ENCODE assay signal across 10 mouse cellular contexts in genomic region chr2:29747852-29748251, GRCm38 (mm10). TPM values are rescaled to one million over a fixed set of nuclear protein-coding genes. Genes with fewer than 3 reads are reported as not detected.
A peak's percentile ranks its signal among the peaks of the same experiment; 100 is the strongest.
DNase-seq lines count a peak whose midpoint lies in the region; ATAC-seq lines count a peak whose summit lies in the region.
"Had no signal": no experiment of that assay in that cellular context is flagged by ENCODE, and none has a peak within 500 bp of the region (broad histone marks: within the 10 kb centered on the region; RNA-seq: fewer than 3 reads in every experiment).

No protein-coding gene starts in this region.

- no peak for ATAC-seq in heart, embryonic 11.5 days (replicated peaks; ENCODE audit: insufficient number of reproducible peaks, low FRiP score, low TSS enrichment)
- no peak for ATAC-seq in limb, embryonic 13.5 days (ENCODE audit: low FRiP score, low read depth)
- ATAC-seq in intestine, embryonic 15.5 days, result no peak

- no peak overlapping the region for H3K9ac ChIP-seq in heart, embryonic 11.5 days (ENCODE audit: low read depth, low read length)
- H3K9ac ChIP-seq in limb, embryonic 13.5 days, result no peak overlapping the region
- no peak overlapping the region for H3K9ac ChIP-seq in intestine, embryonic 15.5 days

- DNase-seq in heart, postnatal 14 days, result no peak
- peak; percentile 43 for DNase-seq in lung, postnatal 10 days
- no peak for DNase-seq in lung, postnatal 14 days
- no peak for DNase-seq in yolk sac, embryonic 10.5 days (ENCODE audit: low spot score)
- no peak for DNase-seq in ovary, postnatal 36 days (ENCODE audit: low spot score)

- H3K27ac ChIP-seq in heart, embryonic 11.5 days (ENCODE audit: low read depth, low read length), result no peak overlapping the region
- no peak overlapping the region for H3K27ac ChIP-seq in limb, embryonic 13.5 days
- H3K27ac ChIP-seq in intestine, embryonic 15.5 days, result no peak overlapping the region
- H3K27ac ChIP-seq: midbrain, embryonic 12.5 days had no signal

- no peaks in the 10 kb centered on the region for H3K36me3 ChIP-seq in heart, embryonic 11.5 days (ENCODE audit: control insufficient read depth, insufficient read depth, low read length)
- H3K36me3 ChIP-seq in limb, embryonic 13.5 days, result no peaks in the 10 kb centered on the region
- no peaks in the 10 kb centered on the region for H3K36me3 ChIP-seq in intestine, embryonic 15.5 days
- H3K36me3 ChIP-seq: midbrain, embryonic 12.5 days had no signal

- peaks cover 63% of the 10 kb centered on the region for H3K27me3 ChIP-seq in heart, embryonic 11.5 days (ENCODE audit: control insufficient read depth, insufficient read depth, low read length)
- peaks cover 81% of the 10 kb centered on the region for H3K27me3 ChIP-seq in limb, embryonic 13.5 days
- peaks cover 40% of the 10 kb centered on the region for H3K27me3 ChIP-seq in intestine, embryonic 15.5 days (replicated peaks)

- H3K4me1 ChIP-seq in heart, embryonic 11.5 days (ENCODE audit: control insufficient read depth, insufficient read depth, low read length), result peaks cover 2% of the 10 kb centered on the region; the same call in 1 of the 2 replicates
- H3K4me1 ChIP-seq in limb, embryonic 13.5 days, result peaks cover 17% of the 10 kb centered on the region
- peaks cover 8% of the 10 kb centered on the region; the same call in 1 of the 2 replicates for H3K4me1 ChIP-seq in intestine, embryonic 15.5 days (replicated peaks)

- H3K9me3 ChIP-seq in heart, embryonic 11.5 days (replicated peaks; ENCODE audit: control insufficient read depth, low read length), result no peaks in the 10 kb centered on the region
- H3K9me3 ChIP-seq in limb, embryonic 13.5 days, result no peaks in the 10 kb centered on the region
- H3K9me3 ChIP-seq in intestine, embryonic 15.5 days, result no peaks in the 10 kb centered on the region
- H3K9me3 ChIP-seq: midbrain, embryonic 12.5 days had no signal

- H3K4me2 ChIP-seq in heart, embryonic 11.5 days, result peak overlapping the region; percentile 86
- H3K4me2 ChIP-seq in limb, embryonic 13.5 days (replicated peaks), result peak overlapping the region; percentile 67
- no peak overlapping the region for H3K4me2 ChIP-seq in intestine, embryonic 15.5 days (replicated peaks)

- intact Hi-C loops in heart, postnatal 14 days (cut with DNase I), result no loop called here

- WGBS in heart, embryonic 11.5 days (ENCODE audit: insufficient replicate concordance), result 50% methylated on average over 5 of the region's 5 CpGs
- WGBS in limb, embryonic 13.5 days, result 52% methylated on average over 5 of the region's 5 CpGs
- 57% methylated on average over 5 of the region's 5 CpGs for WGBS in intestine, embryonic 15.5 days

- H3K4me3 ChIP-seq in heart, embryonic 11.5 days (ENCODE audit: low read depth, low read length), result peak overlapping the region; percentile 48; the same call in 1 of the 2 replicates
- H3K4me3 ChIP-seq in limb, embryonic 13.5 days, result peak overlapping the region; percentile 41; the same call in 1 of the 2 replicates
- no peak overlapping the region for H3K4me3 ChIP-seq in intestine, embryonic 15.5 days (replicated peaks)

RNA-seq across cellular contexts. Expression of gene Gm13420, which starts 3.6 kb away (rescaled TPM):
- not detected in 2 replicates for polyA plus RNA-seq in heart, embryonic 11.5 days (2014; fragmentation: Nextera tagmentation; extraction: Ambion mirVana)
- total RNA-seq in heart, postnatal 14 days (2021), result not detected
- polyA plus RNA-seq in limb, embryonic 13.5 days (2015; fragmentation: Nextera tagmentation; extraction: Ambion mirVana), result not detected in 2 replicates
- polyA plus RNA-seq in intestine, embryonic 15.5 days (2015; fragmentation: Nextera tagmentation; extraction: Ambion mirVana), result 0.43 and 1.3 TPM in 2 replicates
- total RNA-seq: gastrocnemius, adult 8-10 months had no signal
- polyA plus RNA-seq: midbrain, embryonic 12.5 days had no signal

RNA-seq across cellular contexts. Expression of gene Gm13547, which starts 11.3 kb away (rescaled TPM):
- 0.99 TPM in 1 of 2 replicates, not detected in the other for polyA plus RNA-seq in heart, embryonic 11.5 days (2014; fragmentation: Nextera tagmentation; extraction: Ambion mirVana)
- total RNA-seq in heart, postnatal 14 days (2021), result not detected
- polyA plus RNA-seq in limb, embryonic 13.5 days (2015; fragmentation: Nextera tagmentation; extraction: Ambion mirVana), result 0.55 and 0.98 TPM in 2 replicates
- polyA plus RNA-seq in intestine, embryonic 15.5 days (2015; fragmentation: Nextera tagmentation; extraction: Ambion mirVana), result 0.33 and 0.95 TPM in 2 replicates
- total RNA-seq: gastrocnemius, adult 8-10 months had no signal

RNA-seq across cellular contexts. Expression of gene Coq4, which starts 39.4 kb away (rescaled TPM):
- polyA plus RNA-seq in heart, embryonic 11.5 days (2014; fragmentation: Nextera tagmentation; extraction: Ambion mirVana), result 28.8 and 30.2 TPM in 2 replicates
- total RNA-seq in heart, postnatal 14 days (2021), result 10 to 100 TPM; 17.5 to 18.3 TPM
- polyA plus RNA-seq in limb, embryonic 13.5 days (2015; fragmentation: Nextera tagmentation; extraction: Ambion mirVana), result 29.7 and 29.9 TPM in 2 replicates
- 45.7 and 56.6 TPM in 2 replicates for polyA plus RNA-seq in intestine, embryonic 15.5 days (2015; fragmentation: Nextera tagmentation; extraction: Ambion mirVana)

RNA-seq across cellular contexts. Expression of gene Trub2, which starts 40.5 kb away (rescaled TPM):
- polyA plus RNA-seq in heart, embryonic 11.5 days (2014; fragmentation: Nextera tagmentation; extraction: Ambion mirVana), result 21.0 and 25.6 TPM in 2 replicates
- total RNA-seq in heart, postnatal 14 days (2021), result 10 to 100 TPM; 30.5 to 34.1 TPM
- polyA plus RNA-seq in limb, embryonic 13.5 days (2015; fragmentation: Nextera tagmentation; extraction: Ambion mirVana), result 48.5 and 50.1 TPM in 2 replicates
- polyA plus RNA-seq in intestine, embryonic 15.5 days (2015; fragmentation: Nextera tagmentation; extraction: Ambion mirVana), result 30.5 and 40.5 TPM in 2 replicates

RNA-seq across cellular contexts. Expression of gene Slc27a4, which starts 54.6 kb away (rescaled TPM):
- polyA plus RNA-seq in heart, embryonic 11.5 days (2014; fragmentation: Nextera tagmentation; extraction: Ambion mirVana), result 6.7 and 8.3 TPM in 2 replicates
- total RNA-seq in heart, postnatal 14 days (2021), result 10 to 100 TPM; 20.0 to 21.7 TPM
- polyA plus RNA-seq in limb, embryonic 13.5 days (2015; fragmentation: Nextera tagmentation; extraction: Ambion mirVana), result 14.8 and 15.6 TPM in 2 replicates
- 31.8 and 35.2 TPM in 2 replicates for polyA plus RNA-seq in intestine, embryonic 15.5 days (2015; fragmentation: Nextera tagmentation; extraction: Ambion mirVana)
